Mouse (Mus musculus): ENCODE measurements around the gene Ccdc57. TPM values are rescaled to one million over a fixed set of nuclear protein-coding genes. Genes with fewer than 3 reads are reported as not detected.

Ccdc57 gene
- polyA plus RNA-seq, 1 experiment from 2014 or later: 3.2 TPM

DNA sequence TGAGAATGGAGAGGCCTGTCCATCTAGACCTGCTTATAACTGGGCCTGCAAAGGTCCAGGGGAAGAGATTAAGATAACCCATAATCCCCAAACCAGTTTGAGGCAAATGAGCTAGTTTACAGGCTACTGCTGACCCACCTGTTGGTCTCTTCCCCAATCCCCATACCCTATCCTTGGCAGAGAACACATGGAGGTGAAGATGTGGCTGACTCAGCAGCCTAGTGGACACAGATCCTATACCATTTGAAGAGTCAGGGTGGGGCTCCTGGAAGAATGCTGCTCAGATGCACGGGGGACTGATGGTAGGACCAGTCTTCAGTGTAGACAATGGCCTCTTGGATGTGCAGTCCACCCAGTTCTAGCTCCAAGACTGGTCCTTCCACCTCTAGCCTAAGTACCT is 27.6 kb upstream of the Ccdc57 start:
- Histone ChIP-seq H3K36me3 (ENCODE audit: inconsistent target) (peaks cover 42% of the 10 kb centered on the region), H3K27ac (no peak overlapping the region), H3K79me2 (ENCODE audit: inconsistent target) (peaks cover 26% of the 10 kb centered on the region), H3K4me3 (ENCODE audit: inconsistent target) (no peak overlapping the region)
- WGBS (ENCODE audit: missing documents): 75% methylated on average over 1 of the region's 1 CpGs

DNA sequence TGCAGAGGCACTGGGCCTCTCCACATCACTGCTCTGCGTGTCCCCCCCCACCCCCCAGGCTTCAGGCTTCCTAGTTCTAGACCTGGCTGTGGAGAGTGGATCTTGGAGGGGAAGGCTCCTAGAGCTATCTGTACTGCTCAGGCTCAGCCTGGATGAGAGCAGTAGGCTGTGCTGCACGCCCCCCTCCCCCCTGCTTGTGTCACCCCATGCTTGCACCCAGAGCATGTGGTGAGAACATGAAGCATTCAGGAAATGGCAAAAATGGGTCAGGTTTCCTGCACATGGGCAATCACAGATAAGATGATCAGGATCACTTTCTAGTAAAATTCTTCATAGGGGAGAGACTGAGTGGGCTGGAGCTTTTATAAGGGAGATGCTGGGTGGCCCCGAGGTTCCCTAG is 26.9 kb upstream of the Ccdc57 start:
- WGBS (ENCODE audit: missing documents): 84% methylated on average over 3 of the region's 3 CpGs
- peaks cover 35% of the 10 kb centered on the region for H3K36me3 ChIP-seq (ENCODE audit: inconsistent target)
- H3K27ac ChIP-seq: no peak overlapping the region
- H3K79me2 ChIP-seq (ENCODE audit: inconsistent target): peaks cover 26% of the 10 kb centered on the region
- no peak overlapping the region for H3K4me3 ChIP-seq (ENCODE audit: inconsistent target)

DNA sequence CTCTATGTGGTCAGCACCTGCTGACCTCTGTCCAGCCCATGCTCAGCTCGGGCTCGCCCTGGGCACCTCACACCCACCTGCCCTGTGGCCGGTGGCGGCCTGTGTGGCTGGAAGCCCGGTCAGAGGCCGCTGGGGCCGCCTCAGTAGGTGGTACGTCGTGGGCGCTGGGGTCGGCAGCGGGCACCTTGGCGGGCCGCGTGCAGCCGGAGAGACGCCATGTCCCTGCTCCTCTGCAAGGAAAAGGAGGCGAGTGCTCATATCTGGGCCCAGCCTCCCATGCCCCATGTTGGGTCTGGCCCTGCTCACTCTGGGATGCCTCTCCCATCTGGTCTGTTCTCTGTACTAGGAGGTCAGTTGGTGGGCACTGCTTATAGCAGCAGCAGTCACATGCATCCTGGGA is 26.4 kb upstream of the Ccdc57 start:
- H3K36me3 ChIP-seq (ENCODE audit: inconsistent target): peaks cover 30% of the 10 kb centered on the region
- 89% methylated on average over 12 of the region's 18 CpGs for WGBS (ENCODE audit: missing documents)
- no peak overlapping the region for H3K4me3 ChIP-seq (ENCODE audit: inconsistent target)
- peaks cover 26% of the 10 kb centered on the region for H3K79me2 ChIP-seq (ENCODE audit: inconsistent target)
- no peak overlapping the region for H3K27ac ChIP-seq

DNA sequence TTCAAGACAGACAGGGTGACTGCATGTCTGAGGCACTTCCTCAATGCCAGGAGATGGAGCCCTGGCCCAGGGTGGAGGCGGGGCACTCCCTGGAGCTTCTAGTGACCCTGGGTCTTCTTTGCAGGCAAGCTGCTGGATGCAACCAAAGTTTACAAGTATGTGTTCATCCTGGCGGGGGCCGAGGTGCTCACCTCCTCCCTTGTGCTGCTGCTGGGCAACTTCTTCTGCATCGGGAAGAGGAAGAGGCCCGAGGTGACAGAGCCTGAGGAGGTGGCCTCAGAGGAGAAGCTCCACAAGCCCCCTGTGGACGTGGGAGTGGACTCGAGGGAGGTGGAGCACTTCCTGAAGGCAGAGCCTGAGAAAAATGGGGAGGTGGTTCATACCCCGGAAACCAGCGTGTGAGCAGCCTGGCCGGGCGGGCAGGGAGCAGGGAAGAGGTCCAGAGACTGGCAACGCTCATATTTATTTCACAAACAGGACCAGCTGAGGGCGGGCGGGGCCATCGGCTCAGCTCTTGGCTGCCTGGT is 25.1 kb upstream of the Ccdc57 start:
- WGBS (ENCODE audit: missing documents): 42% methylated on average over 13 of the region's 15 CpGs
- H3K4me3 ChIP-seq (ENCODE audit: inconsistent target): no peak overlapping the region
- peaks cover 17% of the 10 kb centered on the region for H3K36me3 ChIP-seq (ENCODE audit: inconsistent target)
- peak overlapping the region; percentile 21; the same call in 1 of the 2 replicates for H3K27ac ChIP-seq
- H3K79me2 ChIP-seq (ENCODE audit: inconsistent target): peaks cover 36% of the 10 kb centered on the region

DNA sequence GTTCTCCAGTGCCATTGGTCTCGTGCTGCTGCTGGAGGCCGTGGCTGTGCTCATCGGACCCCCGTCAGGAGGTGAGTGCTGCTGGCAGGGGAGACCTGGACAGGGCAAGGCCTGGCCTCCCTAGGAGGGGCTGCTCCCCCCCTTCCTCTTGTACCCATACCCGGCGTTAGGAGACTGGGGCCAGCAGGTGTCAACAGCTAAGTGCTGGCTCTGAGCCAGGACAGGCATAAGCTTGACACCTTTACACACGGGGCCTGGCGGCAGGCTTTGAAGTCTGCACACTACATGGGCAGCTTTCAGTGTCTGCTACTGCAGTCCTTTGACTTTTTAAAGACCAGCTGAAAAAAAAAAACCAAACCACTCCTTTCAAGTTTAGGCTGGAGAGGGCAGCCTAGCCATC is 24.4 kb upstream of the Ccdc57 start:
- 91% methylated on average over 8 of the region's 8 CpGs for WGBS (ENCODE audit: missing documents)
- Histone ChIP-seq H3K4me3 (ENCODE audit: inconsistent target) (no peak overlapping the region), H3K79me2 (ENCODE audit: inconsistent target) (peaks cover 44% of the 10 kb centered on the region), H3K27ac (no peak overlapping the region), H3K36me3 (ENCODE audit: inconsistent target) (peaks cover 10% of the 10 kb centered on the region; the same call in 1 of the 2 replicates)

DNA sequence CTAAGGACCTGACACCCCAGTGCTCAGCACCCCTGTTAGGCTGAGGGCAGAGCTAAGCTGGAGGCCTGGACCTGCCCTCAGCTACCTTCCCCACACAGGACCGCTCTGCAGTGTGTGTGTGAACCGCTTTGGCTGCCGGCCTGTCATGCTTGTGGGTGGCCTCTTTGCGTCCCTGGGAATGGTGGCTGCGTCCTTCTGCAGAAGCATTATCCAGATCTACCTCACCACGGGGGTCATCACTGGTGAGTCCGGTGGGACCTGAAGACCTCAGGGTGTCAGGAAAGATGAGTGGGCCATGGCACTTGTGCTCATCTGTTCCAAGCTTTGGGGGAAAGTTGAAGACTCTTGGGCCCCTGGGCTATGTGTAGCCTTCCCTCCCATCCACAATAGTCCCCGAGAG is 23.0 kb upstream of the Ccdc57 start:
- Histone ChIP-seq H3K79me2 (ENCODE audit: inconsistent target) (peaks cover 57% of the 10 kb centered on the region), H3K36me3 (ENCODE audit: inconsistent target) (peaks cover 7% of the 10 kb centered on the region; the same call in 1 of the 2 replicates), H3K4me3 (ENCODE audit: inconsistent target) (no peak overlapping the region), H3K27ac (no peak overlapping the region)
- 94% methylated on average over 8 of the region's 8 CpGs for WGBS (ENCODE audit: missing documents)

DNA sequence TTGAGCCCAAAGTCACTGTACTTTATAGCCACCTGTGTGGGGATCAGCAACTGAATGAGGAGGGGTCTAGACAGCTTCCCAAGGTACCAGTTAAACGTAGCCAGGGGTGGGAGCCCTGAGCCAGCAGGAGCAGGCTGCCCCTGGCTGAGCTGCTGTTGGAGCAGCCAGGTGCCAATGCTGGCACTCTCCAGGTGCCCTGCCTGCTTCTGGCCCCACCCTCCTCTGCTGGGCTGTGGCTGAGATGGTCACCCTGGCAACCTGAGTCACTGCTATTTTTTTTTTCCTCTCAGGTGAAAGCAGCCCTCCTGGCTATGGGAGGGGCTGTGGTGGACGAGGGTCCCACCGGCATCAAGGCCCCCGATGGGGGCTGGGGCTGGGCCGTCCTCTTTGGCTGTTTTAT is 22.3 kb upstream of the Ccdc57 start:
- H3K4me3 ChIP-seq (ENCODE audit: inconsistent target): no peak overlapping the region
- WGBS (ENCODE audit: missing documents): 93% methylated on average over 5 of the region's 5 CpGs
- no peak overlapping the region for H3K27ac ChIP-seq
- H3K79me2 ChIP-seq (ENCODE audit: inconsistent target): peaks cover 65% of the 10 kb centered on the region
- H3K36me3 ChIP-seq (ENCODE audit: inconsistent target): peaks cover 7% of the 10 kb centered on the region; the same call in 1 of the 2 replicates

DNA sequence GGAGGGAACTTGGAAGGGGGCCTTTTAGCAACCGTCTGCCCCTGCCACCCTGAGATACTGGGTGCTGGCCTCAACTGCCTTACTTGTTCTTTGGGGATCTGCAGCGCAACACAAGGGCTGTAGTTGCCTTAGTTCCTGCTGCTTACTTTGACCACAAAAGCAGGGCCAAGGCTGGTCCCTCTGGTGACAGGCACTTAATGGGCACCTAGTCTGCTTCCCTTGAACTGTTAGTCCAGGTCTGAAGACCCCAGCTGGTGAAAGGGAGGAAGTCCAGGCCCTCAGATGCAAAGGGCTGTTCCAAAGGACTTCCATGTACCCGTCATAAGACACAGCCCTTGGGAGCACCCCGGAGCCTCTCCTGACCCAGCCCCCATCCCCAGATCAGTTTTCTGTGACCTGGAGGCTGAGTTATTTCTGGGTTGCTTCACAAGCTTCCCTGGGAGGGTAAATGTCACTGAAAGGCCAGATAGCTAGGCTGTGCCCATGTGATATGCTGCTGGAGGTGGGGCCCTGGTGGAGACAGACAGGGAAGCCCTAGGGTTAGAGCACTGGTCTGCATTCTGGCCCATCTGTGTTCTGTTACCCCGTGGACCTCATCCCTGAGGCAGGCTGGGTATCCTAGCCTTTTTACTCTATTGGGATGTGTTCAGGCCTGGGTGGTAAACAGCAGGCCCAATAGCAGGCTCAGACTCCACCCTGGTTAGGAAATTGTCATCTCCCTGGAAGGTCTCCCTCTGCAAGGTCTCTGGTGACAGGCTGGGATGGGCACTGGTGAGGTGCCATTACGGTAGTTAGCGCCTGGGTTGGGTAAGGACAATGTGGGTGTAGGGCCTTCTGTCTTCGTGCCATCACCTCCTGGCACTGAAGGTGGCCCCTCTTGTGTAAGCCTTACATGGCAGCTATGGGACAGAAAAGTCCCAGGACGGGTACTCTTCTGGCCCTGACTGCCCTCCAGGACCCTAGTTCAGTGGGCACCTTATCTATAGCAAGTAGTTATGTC is 19.4 kb upstream of the Ccdc57 start:
- peak overlapping the region; percentile 84 for H3K4me3 ChIP-seq (ENCODE audit: inconsistent target)
- H3K79me2 ChIP-seq (ENCODE audit: inconsistent target): peaks cover 74% of the 10 kb centered on the region
- H3K27ac ChIP-seq: no peak overlapping the region
- peaks cover 7% of the 10 kb centered on the region; the same call in 1 of the 2 replicates for H3K36me3 ChIP-seq (ENCODE audit: inconsistent target)
- whole genome bisulfite sequencing (ENCODE audit: missing documents): 93% methylated on average over 9 of the region's 9 CpGs

DNA sequence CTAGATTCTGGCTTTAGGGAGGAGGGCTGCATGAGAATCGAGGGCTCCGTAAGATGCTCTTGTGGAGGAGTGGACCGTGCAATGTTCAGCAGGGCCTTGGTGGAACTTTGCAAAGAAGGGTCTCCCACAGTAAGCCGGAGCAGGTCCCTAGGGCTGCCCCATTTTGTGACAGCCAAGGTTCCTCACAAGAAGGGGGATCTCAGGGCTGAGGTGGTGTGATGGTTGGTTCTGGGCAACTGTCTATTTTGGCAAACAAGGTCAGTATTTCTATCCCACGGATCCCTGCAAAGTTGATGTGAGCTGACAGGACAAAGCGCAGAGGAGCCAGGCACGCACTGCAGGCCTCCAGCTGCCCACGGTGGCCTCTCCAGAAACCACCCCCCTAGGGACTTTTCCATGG is 18.6 kb upstream of the Ccdc57 start:
- WGBS (ENCODE audit: missing documents): 47% methylated on average over 7 of the region's 8 CpGs
- Histone ChIP-seq H3K79me2 (ENCODE audit: inconsistent target) (peaks cover 72% of the 10 kb centered on the region), H3K36me3 (ENCODE audit: inconsistent target) (peaks cover 7% of the 10 kb centered on the region; the same call in 1 of the 2 replicates), H3K4me3 (ENCODE audit: inconsistent target) (peak overlapping the region; percentile 84), H3K27ac (no peak overlapping the region)

DNA sequence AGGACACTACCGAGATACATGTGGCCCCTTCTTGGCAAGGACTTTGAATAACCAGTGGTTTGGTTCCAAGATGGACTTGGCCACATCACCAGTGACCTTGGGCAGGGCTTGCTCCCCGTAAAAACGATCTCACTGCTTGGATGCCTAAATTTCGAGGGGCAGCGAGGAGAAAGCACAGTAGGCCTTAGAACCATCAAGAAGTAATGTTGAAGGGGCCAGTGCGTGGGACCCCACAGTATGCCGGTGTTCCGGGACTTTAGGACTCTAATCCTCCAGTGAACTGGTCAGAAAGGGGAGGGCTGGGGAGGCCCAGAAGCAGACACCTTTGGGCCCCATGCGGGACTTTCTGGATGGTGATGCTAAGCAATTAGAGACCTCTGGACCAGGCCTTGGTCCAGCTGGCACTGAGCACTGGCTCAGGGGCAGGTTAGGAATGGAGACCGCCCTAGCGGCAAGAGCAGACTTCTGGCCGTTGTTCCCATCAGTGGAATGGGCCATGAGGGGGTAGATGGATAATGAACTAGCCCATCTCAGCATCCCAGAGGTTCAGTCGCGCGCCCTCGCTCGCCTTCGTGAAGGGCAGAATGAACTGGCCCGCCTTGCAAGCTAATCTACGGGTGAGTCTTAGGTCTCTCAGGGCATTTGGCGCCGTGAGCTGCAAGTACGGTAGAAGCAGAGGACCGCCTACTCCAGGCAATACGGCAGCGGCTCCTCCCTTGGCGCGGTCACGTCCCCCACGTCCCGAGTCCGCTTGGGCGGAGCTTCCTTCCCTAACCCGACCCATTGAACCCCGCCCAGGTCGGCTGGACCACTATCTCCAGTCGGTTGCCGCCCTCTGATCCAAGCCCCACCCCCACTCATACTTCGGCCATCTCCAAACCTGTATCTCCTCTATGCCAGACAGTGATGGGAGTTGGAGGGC is 17.9 kb upstream of the Ccdc57 start:
- peaks cover 2% of the 10 kb centered on the region; the same call in 1 of the 2 replicates for H3K36me3 ChIP-seq (ENCODE audit: inconsistent target)
- H3K27ac ChIP-seq: peak overlapping the region; percentile 67
- peak overlapping the region; percentile 84 for H3K4me3 ChIP-seq (ENCODE audit: inconsistent target)
- H3K79me2 ChIP-seq (ENCODE audit: inconsistent target): peaks cover 65% of the 10 kb centered on the region
- WGBS (ENCODE audit: missing documents): 17% methylated on average over 39 of the region's 39 CpGs

DNA sequence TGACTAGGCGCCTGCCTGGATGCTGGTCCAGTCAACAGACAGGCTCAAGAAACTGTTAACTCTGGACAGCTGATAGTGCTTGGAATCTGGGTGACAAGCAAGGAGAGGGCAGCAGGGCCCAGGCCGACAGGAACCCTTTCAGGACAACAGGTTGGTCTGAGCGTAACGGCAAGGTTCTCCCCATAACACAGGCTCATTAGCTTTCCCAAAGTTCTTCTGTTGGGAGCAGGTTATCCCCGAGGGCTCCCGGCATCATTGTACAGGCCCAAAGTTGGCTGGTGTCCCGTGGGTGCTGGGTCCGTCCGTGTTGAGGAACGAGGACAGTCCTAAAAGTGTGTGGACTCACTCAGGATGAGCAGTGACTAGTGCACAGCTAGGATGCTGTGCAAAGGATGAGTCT is 17.2 kb upstream of the Ccdc57 start:
- peak overlapping the region; percentile 84 for H3K4me3 ChIP-seq (ENCODE audit: inconsistent target)
- H3K36me3 ChIP-seq (ENCODE audit: inconsistent target): no peaks in the 10 kb centered on the region
- H3K79me2 ChIP-seq (ENCODE audit: inconsistent target): peaks cover 58% of the 10 kb centered on the region
- peak overlapping the region; percentile 67 for H3K27ac ChIP-seq
- 94% methylated on average over 10 of the region's 10 CpGs for WGBS (ENCODE audit: missing documents)

DNA sequence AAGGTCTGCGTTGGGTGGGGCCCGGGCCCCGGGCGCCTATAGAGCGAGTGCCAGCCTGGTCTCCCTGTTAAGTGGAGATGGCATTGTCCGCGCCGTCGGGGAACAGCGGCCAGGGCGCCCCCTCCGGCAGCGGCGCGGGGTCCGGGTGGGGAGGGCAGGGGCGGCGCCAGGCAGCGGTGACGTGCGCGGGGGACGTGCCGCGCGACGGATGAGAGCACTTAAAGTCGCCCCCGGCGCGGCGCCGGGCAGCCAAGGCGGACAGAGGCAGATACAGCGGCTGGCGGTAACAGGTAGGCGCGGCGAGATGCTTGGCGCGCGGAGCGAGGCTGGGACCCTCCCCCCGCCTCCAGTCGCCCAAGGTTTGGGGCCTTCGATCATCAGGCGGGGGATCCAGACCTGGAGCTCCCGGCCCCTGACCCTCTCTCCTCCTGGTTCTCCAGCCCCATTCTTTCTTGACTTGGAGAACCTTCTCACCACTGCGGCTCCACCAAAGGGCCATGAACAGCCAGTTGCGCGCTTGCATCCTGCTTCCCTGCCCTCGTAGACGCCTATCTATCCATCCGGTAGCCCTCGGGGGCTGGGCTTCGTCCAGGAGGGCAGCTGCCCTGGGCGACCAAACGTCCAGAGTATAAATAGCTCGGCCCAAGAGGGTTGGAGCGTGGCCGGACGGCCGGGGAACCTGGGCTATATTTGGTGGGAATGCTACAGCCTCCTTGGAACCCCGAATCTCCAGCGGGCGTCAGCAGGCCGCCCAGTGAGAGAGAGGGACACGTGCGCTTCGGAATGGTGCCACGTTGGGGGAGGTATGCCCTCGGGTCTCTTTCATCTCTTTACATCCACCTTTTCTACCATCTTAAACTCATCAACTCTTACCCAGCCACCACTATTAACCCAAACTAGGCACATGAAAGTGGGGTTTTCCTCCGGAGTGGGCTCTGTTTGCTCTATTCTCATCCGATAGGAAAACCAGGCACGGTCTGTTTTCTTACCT is 16.5 kb upstream of the Ccdc57 start:
- 20% methylated on average over 62 of the region's 75 CpGs for WGBS (ENCODE audit: missing documents)
- H3K79me2 ChIP-seq (ENCODE audit: inconsistent target): peaks cover 51% of the 10 kb centered on the region
- no peaks in the 10 kb centered on the region for H3K36me3 ChIP-seq (ENCODE audit: inconsistent target)
- peak overlapping the region; percentile 68 for H3K27ac ChIP-seq
- H3K4me3 ChIP-seq (ENCODE audit: inconsistent target): peak overlapping the region; percentile 84

DNA sequence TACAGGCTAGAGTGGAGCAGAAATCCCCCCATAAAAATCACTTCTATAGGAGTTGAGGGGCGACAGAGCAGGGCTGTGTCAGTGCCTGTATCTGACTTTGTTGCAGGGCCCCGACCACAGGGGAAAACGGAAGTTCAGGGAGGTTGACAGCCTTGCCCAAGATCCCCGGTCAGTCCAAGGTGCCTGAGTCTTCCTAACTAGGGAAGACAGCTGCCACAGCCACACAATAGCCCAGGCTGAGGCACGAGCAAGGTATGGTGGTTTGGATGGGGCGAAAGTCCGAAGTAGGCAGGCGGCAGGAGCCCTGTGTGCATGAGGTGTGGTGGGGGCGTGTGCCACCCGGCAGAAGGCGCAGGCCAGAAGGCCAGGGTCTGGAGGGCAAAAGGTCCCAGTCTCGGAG is 15.7 kb upstream of the Ccdc57 start, which contains the start of gene Slc16a3:
TSS of gene Slc16a3 (plus strand) at position 153 of the 400 bp plus-strand sequence.
- Histone ChIP-seq H3K27ac (peak within 1 kb of the TSS; percentile 68), H3K36me3 (ENCODE audit: inconsistent target) (no peaks in the 10 kb centered on the region), H3K79me2 (ENCODE audit: inconsistent target) (peaks cover 43% of the 10 kb centered on the region), H3K4me3 (ENCODE audit: inconsistent target) (peak within 1 kb of the TSS; percentile 84)
- WGBS (ENCODE audit: missing documents): 6% methylated on average over 12 of the region's 12 CpGs
